ENCODE assay signal across 16 mouse cellular contexts in genomic region chr16:75823226-75823625, GRCm38 (mm10). TPM values are rescaled to one million over a fixed set of nuclear protein-coding genes. Genes with fewer than 3 reads are reported as not detected.
DNase-seq lines count a peak whose midpoint lies in the region; ATAC-seq lines count a peak whose summit lies in the region.
"Had no signal": no experiment of that assay in that cellular context is flagged by ENCODE, and none has a peak within 500 bp of the region (broad histone marks: within the 10 kb centered on the region; RNA-seq: fewer than 3 reads in every experiment).

No protein-coding gene starts in this region.

- H3K4me2 ChIP-seq in forebrain, embryonic 15.5 days (replicated peaks), result no peak overlapping the region
- H3K4me2 ChIP-seq in forebrain, embryonic 16.5 days (ENCODE audit: low read length), result no peak overlapping the region
- no peak overlapping the region for H3K4me2 ChIP-seq in midbrain, embryonic 16.5 days (ENCODE audit: low read length)
- H3K4me2 ChIP-seq: heart, embryonic 11.5 days; hindbrain, embryonic 13.5 days; kidney, embryonic 15.5 days; neural tube, embryonic 12.5 days had no signal

- H3K27ac ChIP-seq in forebrain, embryonic 15.5 days (replicated peaks), result no peak overlapping the region
- no peak overlapping the region for H3K27ac ChIP-seq in forebrain, embryonic 16.5 days (ENCODE audit: low read length)
- no peak overlapping the region for H3K27ac ChIP-seq in midbrain, embryonic 16.5 days (ENCODE audit: low read length)
- H3K27ac ChIP-seq: hindbrain, embryonic 13.5 days; kidney, embryonic 15.5 days; liver, embryonic 14.5 days; neural tube, embryonic 12.5 days had no signal

- no peaks in the 10 kb centered on the region for H3K27me3 ChIP-seq in forebrain, embryonic 15.5 days
- no peaks in the 10 kb centered on the region for H3K27me3 ChIP-seq in forebrain, embryonic 16.5 days (replicated peaks; ENCODE audit: control insufficient read depth, insufficient read depth, low read length)
- H3K27me3 ChIP-seq in midbrain, embryonic 16.5 days (ENCODE audit: control insufficient read depth, insufficient read depth, low read depth, low read length), result no peaks in the 10 kb centered on the region
- H3K27me3 ChIP-seq: hindbrain, embryonic 13.5 days; kidney, embryonic 15.5 days; neural tube, embryonic 12.5 days had no signal

- peak; percentile 82 for ATAC-seq in forebrain, embryonic 15.5 days (replicated peaks)
- ATAC-seq in forebrain, embryonic 16.5 days, result no peak
- peak; percentile 82 for ATAC-seq in midbrain, embryonic 16.5 days
- ATAC-seq: intestine, embryonic 16.5 days had no signal

- whole genome bisulfite sequencing in forebrain, embryonic 15.5 days, result 73% methylated on average over 6 of the region's 6 CpGs
- WGBS in forebrain, embryonic 16.5 days, result 72% methylated on average over 6 of the region's 6 CpGs
- WGBS in midbrain, embryonic 16.5 days, result 66% methylated on average over 6 of the region's 6 CpGs

- no peaks in the 10 kb centered on the region for H3K36me3 ChIP-seq in forebrain, embryonic 15.5 days
- H3K36me3 ChIP-seq in forebrain, embryonic 16.5 days (ENCODE audit: control insufficient read depth, insufficient read depth), result no peaks in the 10 kb centered on the region
- no peaks in the 10 kb centered on the region for H3K36me3 ChIP-seq in midbrain, embryonic 16.5 days (ENCODE audit: control insufficient read depth, insufficient read depth, low read length)
- H3K36me3 ChIP-seq: hindbrain, embryonic 13.5 days; kidney, embryonic 15.5 days; neural tube, embryonic 12.5 days had no signal

- no peaks in the 10 kb centered on the region for H3K9me3 ChIP-seq in forebrain, embryonic 15.5 days
- no peaks in the 10 kb centered on the region for H3K9me3 ChIP-seq in forebrain, embryonic 16.5 days (ENCODE audit: control insufficient read depth, low read length)
- no peaks in the 10 kb centered on the region for H3K9me3 ChIP-seq in midbrain, embryonic 16.5 days (replicated peaks; ENCODE audit: control insufficient read depth, low read length, poor library complexity, severe bottlenecking)
- H3K9me3 ChIP-seq: hindbrain, embryonic 13.5 days; kidney, embryonic 15.5 days; neural tube, embryonic 12.5 days had no signal

- DNase-seq in CD4-positive, CD25-positive, alpha-beta regulatory T cell, adult 2 months (ENCODE audit: low read depth, low spot score), result peak; percentile 35
- peak; percentile 57 for DNase-seq in thymus, postnatal 25 days
- DNase-seq in right cerebral cortex, postnatal 14 days, result no peak
- no peak for DNase-seq in natural killer cell, adult 2 months (ENCODE audit: low spot score in 2 of 2)
- DNase-seq: cerebellum, adult 9-10 months; right cerebral cortex, adult 18-20 months had no signal

- no peak overlapping the region for H3K9ac ChIP-seq in forebrain, embryonic 15.5 days (replicated peaks)
- no peak overlapping the region for H3K9ac ChIP-seq in forebrain, embryonic 16.5 days (replicated peaks; ENCODE audit: low read depth, low read length)
- H3K9ac ChIP-seq in midbrain, embryonic 16.5 days (ENCODE audit: low read depth, low read length), result no peak overlapping the region
- H3K9ac ChIP-seq: hindbrain, embryonic 13.5 days; kidney, embryonic 15.5 days; liver, embryonic 14.5 days; neural tube, embryonic 12.5 days had no signal

- no peak overlapping the region for H3K4me3 ChIP-seq in forebrain, embryonic 15.5 days
- H3K4me3 ChIP-seq in forebrain, embryonic 16.5 days (replicated peaks; ENCODE audit: low read length), result no peak overlapping the region
- no peak overlapping the region for H3K4me3 ChIP-seq in midbrain, embryonic 16.5 days (ENCODE audit: low read depth, low read length)
- H3K4me3 ChIP-seq: erythroblast, embryonic 14.5 days; hindbrain, embryonic 13.5 days; kidney, embryonic 15.5 days; neural tube, embryonic 12.5 days had no signal

- no peaks in the 10 kb centered on the region for H3K4me1 ChIP-seq in forebrain, embryonic 15.5 days
- no peaks in the 10 kb centered on the region for H3K4me1 ChIP-seq in forebrain, embryonic 16.5 days (replicated peaks; ENCODE audit: control insufficient read depth, insufficient read depth, low read length)
- H3K4me1 ChIP-seq in midbrain, embryonic 16.5 days (ENCODE audit: control insufficient read depth, insufficient read depth, low read length), result no peaks in the 10 kb centered on the region
- H3K4me1 ChIP-seq: hindbrain, embryonic 13.5 days; kidney, embryonic 15.5 days; neural tube, embryonic 12.5 days had no signal

RNA-seq across cellular contexts. Expression of gene Hspa13, which starts 56.3 kb away (rescaled TPM):
- 40.1 and 43.0 TPM in 2 replicates for polyA plus RNA-seq in forebrain, embryonic 15.5 days (2015; fragmentation: Nextera tagmentation; extraction: Ambion mirVana)
- 45.4 and 49.5 TPM in 2 replicates for polyA plus RNA-seq in forebrain, embryonic 16.5 days (2015; fragmentation: Nextera tagmentation; extraction: Ambion mirVana)
- polyA plus RNA-seq in midbrain, embryonic 16.5 days (2015; fragmentation: Nextera tagmentation; extraction: Ambion mirVana), result 45.5 and 47.4 TPM in 2 replicates

Comparison
In these comparisons a context has a peak if more than half of its experiments do, and no peak if none do; other contexts are left out.
1. DNase-seq: peak in CD4-positive, CD25-positive, alpha-beta regulatory T cell, adult 2 months (single experiment) and thymus, postnatal 25 days (single experiment); none in right cerebral cortex, postnatal 14 days (single experiment) and natural killer cell, adult 2 months (0 of 2).